Mouse (Mus musculus) testis, adult 2 months (tissue): Measurements from ENCODE around the gene Trim67. TPM values are rescaled to one million over a fixed set of nuclear protein-coding genes. Genes with fewer than 3 reads are reported as not detected.

Experiments used
- H3K27ac ChIP-seq: fragments of 200-500 bp; 2 replicates; pipeline ENCODE4 v1.5.1; 2012; ENCODE audit warnings: low read depth, low read length; ENCODE audit not compliant: control insufficient read depth, insufficient read depth
- H3K27me3 ChIP-seq: fragments of 200-500 bp; 2 replicates; pipeline ENCODE4 v1.6.1; 2012; ENCODE audit warnings: mild to moderate bottlenecking, low read length, moderate library complexity; ENCODE audit not compliant: control insufficient read depth, insufficient read depth
- H3K36me3 ChIP-seq: fragments of 200-500 bp; 2 replicates; pipeline ENCODE4 v1.6.1; 2012; ENCODE audit warnings: mild to moderate bottlenecking, low read length; ENCODE audit not compliant: control insufficient read depth, insufficient read depth
- H3K4me1 ChIP-seq: fragments of 200-500 bp; 2 replicates; pipeline ENCODE4 v1.6.1; 2012; ENCODE audit warnings: low read length; ENCODE audit not compliant: control insufficient read depth, insufficient read depth
- H3K4me3 ChIP-seq: fragments of 200-500 bp; 2 replicates; pipeline ENCODE4 v1.5.1; 2012; ENCODE audit warnings: low read depth, mild to moderate bottlenecking, low read length, moderate library complexity, mixed read lengths; ENCODE audit not compliant: control insufficient read depth
- CTCF ChIP-seq: fragments of 200-500 bp; IDR thresholded peaks from 2 replicates; pipeline ENCODE4 v1.5.1; 2012; ENCODE audit warnings: low read depth, mild to moderate bottlenecking, inconsistent platforms, low read length, moderate library complexity; ENCODE audit not compliant: control insufficient read depth, insufficient read depth, insufficient replicate concordance
- POLR2A ChIP-seq: fragments of 200-500 bp; IDR thresholded peaks from 2 replicates; pipeline ENCODE4 v1.6.1; 2012; ENCODE audit warnings: low read depth, mild to moderate bottlenecking, inconsistent platforms, low read length, moderate library complexity; ENCODE audit not compliant: control insufficient read depth
- polyA plus RNA-seq: library from polyadenylated mRNA; depleted of rRNA; stranded (reverse); fragments of >200 nt; gene quantifications from 2 replicates; pipeline ENCODE4 v1.2.3, GENCODE M21; 2012; rRNA removed

The Trim67 gene
- 0.43 and 0.49 TPM in 2 replicates for polyA plus RNA-seq

GRCm38 (mm10) chr8:124792708-124793107 lies at the start of gene Trim67:
Gene Trim67 (plus strand): TSS chr8:124793092.
- no peak for TF ChIP-seq CTCF
- TF ChIP-seq POLR2A: no peak
- H3K27me3 ChIP-seq: no peaks in the 10 kb centered on the region

GRCm38 (mm10) chr8:124746661-124747060 lies 46.2 kb upstream of the Trim67 start:
- TF ChIP-seq POLR2A (no peak), CTCF (no peak)
- Histone ChIP-seq H3K27me3 (no peaks in the 10 kb centered on the region; the same call in 1 of the 2 replicates), H3K4me1 (peaks cover 8% of the 10 kb centered on the region), H3K36me3 (no peaks in the 10 kb centered on the region), H3K27ac (no peak overlapping the region), H3K4me3 (no peak overlapping the region)

More at GRCm38 (mm10) chr8:124792708-124793107, at the start of gene Trim67:
- H3K4me3 ChIP-seq: peak within 1 kb of the TSS; percentile 60
- no peak within 1 kb of the TSS for H3K27ac ChIP-seq
- peaks cover 19% of the 10 kb centered on the region for H3K4me1 ChIP-seq
- H3K36me3 ChIP-seq: no peaks in the 10 kb centered on the region

- peaks cover 13% of the 10 kb centered on the region for H3K4me1 ChIP-seq
- no peaks in the 10 kb centered on the region for H3K36me3 ChIP-seq
- no peak overlapping the region; the same call in 1 of the 2 replicates for H3K4me3 ChIP-seq
- H3K27ac ChIP-seq: no peak overlapping the region
- TF ChIP-seq CTCF: no peak
- TF ChIP-seq POLR2A: no peak
- no peaks in the 10 kb centered on the region; the same call in 1 of the 2 replicates for H3K27me3 ChIP-seq
Measured at GRCm38 (mm10) chr8:124751191-124751590, 41.7 kb upstream of the Trim67 start.

GRCm38 (mm10) chr8:124751709-124752173 lies 41.2 kb upstream of the Trim67 start, which contains the start of gene Fam89a:
Gene Fam89a (minus strand): TSS chr8:124751832.
- Histone ChIP-seq H3K27me3 (no peaks in the 10 kb centered on the region; the same call in 1 of the 2 replicates), H3K4me3 (peak within 1 kb of the TSS; percentile 58), H3K27ac (no peak within 1 kb of the TSS), H3K4me1 (peaks cover 13% of the 10 kb centered on the region), H3K36me3 (no peaks in the 10 kb centered on the region)
- no peak for TF ChIP-seq POLR2A
- TF ChIP-seq CTCF: no peak

- Histone ChIP-seq H3K36me3 (no peaks in the 10 kb centered on the region), H3K4me3 (no peak overlapping the region), H3K4me1 (peaks cover 13% of the 10 kb centered on the region), H3K27ac (no peak overlapping the region), H3K27me3 (no peaks in the 10 kb centered on the region; the same call in 1 of the 2 replicates)
- TF ChIP-seq CTCF (no peak), POLR2A (no peak)
Measured at GRCm38 (mm10) chr8:124752325-124752862, 40.5 kb upstream of the Trim67 start.

GRCm38 (mm10) chr8:124754101-124754791 lies 38.6 kb upstream of the Trim67 start:
- TF ChIP-seq POLR2A (no peak), CTCF (no peak)
- H3K4me1 ChIP-seq: peaks cover 13% of the 10 kb centered on the region
- no peaks in the 10 kb centered on the region; the same call in 1 of the 2 replicates for H3K27me3 ChIP-seq

GRCm38 (mm10) chr8:124754792-124755190 lies 38.1 kb upstream of the Trim67 start:
- TF ChIP-seq CTCF (no peak), POLR2A (no peak)
- Histone ChIP-seq H3K27ac (no peak overlapping the region), H3K4me3 (no peak overlapping the region), H3K27me3 (no peaks in the 10 kb centered on the region; the same call in 1 of the 2 replicates), H3K4me1 (peaks cover 13% of the 10 kb centered on the region), H3K36me3 (no peaks in the 10 kb centered on the region)

More at GRCm38 (mm10) chr8:124754101-124754791, 38.6 kb upstream of the Trim67 start:
- Histone ChIP-seq H3K27ac (no peak overlapping the region), H3K36me3 (no peaks in the 10 kb centered on the region), H3K4me3 (no peak overlapping the region)
